Mouse (Mus musculus): ENCODE results near the gene Gm4312. TPM values are rescaled to one million over a fixed set of nuclear protein-coding genes. Genes with fewer than 3 reads are reported as not detected.
"Not testable (repeated sequence)": the region's sequence is repeated elsewhere in the genome, so short reads cannot be mapped to it uniquely, and the experiment has no call there.

The Gm4312 gene
- polyA plus RNA-seq, 1 experiment, result not detected

- H3K4me3 ChIP-seq (ENCODE audit: low read depth, low read length); H3K36me3 ChIP-seq (ENCODE audit: control insufficient read depth, insufficient read depth, low read length, poor library complexity, severe bottlenecking); H3K4me1 ChIP-seq (ENCODE audit: control insufficient read depth, insufficient read depth, low read length); H3K27me3 ChIP-seq (ENCODE audit: control insufficient read depth, insufficient read depth, low read length, poor library complexity, severe bottlenecking); H3K27ac ChIP-seq (ENCODE audit: insufficient read depth, low read length); H3K9me3 ChIP-seq (replicated peaks; ENCODE audit: control insufficient read depth, insufficient read depth, low read length, poor library complexity, severe bottlenecking); H3K9ac ChIP-seq (ENCODE audit: low read depth, poor library complexity, severe bottlenecking): not testable (repeated sequence)
Observed at GRCm38 (mm10) chr10:100335376-100335775, 47.0 kb downstream of the Gm4312 start, which contains the start of gene Gm4301. Gene Gm4301, plus strand, starts transcription at chr10:100335676.

Other genes starting within 250 kb of the Gm4312 start
- not detected in 2 replicates for gene Gm4301, start 46.9 kb downstream of the Gm4312 start, polyA plus RNA-seq (2011; ENCODE audit: insufficient read depth, insufficient read length, low read depth, missing spikeins)
- not detected in 2 replicates for gene Gm4302, start 41.7 kb downstream of the Gm4312 start, polyA plus RNA-seq (2011; ENCODE audit: insufficient read depth, insufficient read length, low read depth, missing spikeins)
- not detected in 2 replicates for gene Gm4303, start 36.6 kb downstream of the Gm4312 start, polyA plus RNA-seq (2011; ENCODE audit: insufficient read depth, insufficient read length, low read depth, missing spikeins)
- gene Gm4305, start 31.5 kb downstream of the Gm4312 start, polyA plus RNA-seq (2011; ENCODE audit: insufficient read depth, insufficient read length, low read depth, missing spikeins), result not detected in 2 replicates
- not detected in 2 replicates for gene Gm4307, start 21.2 kb downstream of the Gm4312 start, polyA plus RNA-seq (2011; ENCODE audit: insufficient read depth, insufficient read length, low read depth, missing spikeins)
- gene Tmtc3, start 104.8 kb upstream of the Gm4312 start, polyA plus RNA-seq (2011; ENCODE audit: insufficient read depth, insufficient read length, low read depth, missing spikeins), result 42.7 and 44.4 TPM in 2 replicates
- 25.1 and 28.7 TPM in 2 replicates for gene Cep290, start 105.0 kb upstream of the Gm4312 start, polyA plus RNA-seq (2011; ENCODE audit: insufficient read depth, insufficient read length, low read depth, missing spikeins)
- 28.0 and 28.8 TPM in 2 replicates for gene 4930430F08Rik, start 207.9 kb upstream of the Gm4312 start, polyA plus RNA-seq (2011; ENCODE audit: insufficient read depth, insufficient read length, low read depth, missing spikeins)
- not detected in 2 replicates for gene 1700017N19Rik, start 207.9 kb upstream of the Gm4312 start, polyA plus RNA-seq (2011; ENCODE audit: insufficient read depth, insufficient read length, low read depth, missing spikeins)

Data from ES-Bruce4 (cell line).